Mouse (Mus musculus) lung, adult 2 months (tissue): ENCODE measurements around the gene Rpl10.

Experiments
- CTCF ChIP-seq: fragments of 200-500 bp; IDR thresholded peaks from 2 replicates; pipeline ENCODE4 v1.5.1; 2011; ENCODE audit warnings: mild to moderate bottlenecking, low read length, control low read depth; ENCODE audit not compliant: insufficient read depth
- POLR2A ChIP-seq: fragments of 200-500 bp; IDR thresholded peaks from 2 replicates; pipeline ENCODE4 v1.6.1; 2011; ENCODE audit warnings: low read depth, mild to moderate bottlenecking, control low read depth, low read length, borderline replicate concordance; ENCODE audit errors: extremely low read depth

DNA sequence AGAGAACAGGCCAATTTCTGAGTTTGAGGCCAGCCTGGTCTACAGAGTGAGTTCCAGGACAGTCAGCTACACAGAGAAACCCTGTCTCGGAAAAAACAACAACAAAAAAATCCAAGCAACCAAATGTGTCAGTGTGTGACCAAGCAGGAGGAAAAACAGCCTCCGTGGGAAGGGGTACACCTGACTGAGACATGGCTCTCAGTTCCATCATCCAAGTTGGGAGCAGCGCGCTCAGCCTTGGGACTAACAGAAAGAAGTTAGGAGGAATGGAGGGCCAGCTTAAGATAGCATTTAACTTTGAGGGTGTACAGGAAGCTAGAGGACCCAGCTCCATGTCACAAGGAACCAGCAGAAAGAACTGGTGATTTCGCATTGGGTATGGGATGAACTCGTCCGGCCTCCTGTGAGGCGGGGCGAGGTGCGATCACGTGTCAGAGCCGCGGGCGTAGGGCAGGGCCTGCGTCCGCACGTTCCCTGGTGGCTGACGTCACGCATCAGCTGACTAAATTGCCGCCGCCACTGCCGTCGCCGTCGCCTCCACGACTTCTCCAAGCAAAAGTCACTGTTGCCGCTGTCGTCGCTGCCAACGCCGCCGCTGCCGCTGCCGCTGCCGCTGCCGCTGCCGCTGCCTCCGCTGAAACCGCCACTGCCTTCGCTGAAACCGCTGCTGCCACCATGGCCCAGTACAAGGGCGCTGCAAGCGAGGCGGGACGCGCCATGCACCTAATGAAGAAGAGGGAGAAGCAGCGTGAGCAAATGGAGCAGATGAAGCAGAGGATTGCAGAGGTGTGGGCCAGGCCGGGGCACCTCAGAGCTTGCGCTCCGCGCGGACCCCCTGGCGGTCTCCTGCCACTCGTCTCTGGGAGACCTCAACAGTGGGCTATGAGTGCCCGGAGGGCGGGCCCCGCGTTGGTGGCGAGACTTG lies 42.2 kb downstream of the Rpl10 start, which contains the start of gene Fam50a:
- peak; percentile 79; the same call in 1 of the 2 replicates for TF ChIP-seq POLR2A
- no peak for TF ChIP-seq CTCF
